Mouse (Mus musculus) liver, embryonic 14.5 days (tissue): ENCODE measurements around the gene Arl3. TPM values are rescaled to one million over a fixed set of nuclear protein-coding genes. Genes with fewer than 3 reads are reported as not detected.

Source experiments
- ATAC-seq: fragments of 200-750 bp; cut with Nextera tagmentation; 2 replicates; pipeline ENCODE4 v1.8.0; 2017; ENCODE audit warnings: moderate number of reproducible peaks, mild to moderate bottlenecking, moderate library complexity; ENCODE audit not compliant: insufficient read depth
- DNase-seq, 3 experiments: peaks; one replicate each; pipeline ENCODE4 v3.0.0-alpha.2; 2012 to 2013; ENCODE audit warnings: low read depth in 3 of 3, low spot score in 3 of 3
- H3K27ac ChIP-seq: fragments of 300-500 bp; sonication (generic); 2 replicates; pipeline ENCODE4 v1.5.1; 2014; ENCODE audit warnings: moderate library complexity, mild to moderate bottlenecking, control low read depth, inconsistent platforms
- H3K27me3 ChIP-seq: fragments of 300-500 bp; sonication (generic); 2 replicates; pipeline ENCODE4 v1.6.1; 2014; ENCODE audit warnings: mild to moderate bottlenecking, low read length, moderate library complexity; ENCODE audit not compliant: control insufficient read depth, insufficient read depth
- H3K36me3 ChIP-seq: fragments of 300-500 bp; sonication (generic); replicated peaks from 2 replicates; pipeline ENCODE4 v1.6.1; 2014; ENCODE audit warnings: low read depth; ENCODE audit not compliant: control insufficient read depth, insufficient read depth
- H3K4me1 ChIP-seq, 2 experiments: fragments of 200-500 bp in 1 of 2; fragments of 300-500 bp in 1 of 2; sonication (generic) in 1 of 2; replicated peaks; 2 replicates each; pipeline ENCODE4 v1.6.1; 2012 to 2014; ENCODE audit warnings: antibody characterized with exemption in 1 of 2, inconsistent platforms in 1 of 2, low read length in 1 of 2; ENCODE audit not compliant: control insufficient read depth in 2 of 2, insufficient read depth in 2 of 2
- H3K4me2 ChIP-seq: fragments of 300-500 bp; sonication (generic); 2 replicates; pipeline ENCODE4 v1.6.1; 2014; ENCODE audit warnings: low read depth, mild to moderate bottlenecking, control low read depth, moderate library complexity
- H3K4me3 ChIP-seq, 2 experiments: fragments of 200-500 bp in 1 of 2; fragments of 300-500 bp in 1 of 2; sonication (generic) in 1 of 2; 2 replicates each; pipeline ENCODE4 v1.5.1; 2012 to 2014; ENCODE audit warnings: low read depth in 2 of 2, low read length in 2 of 2, mild to moderate bottlenecking in 2 of 2, control low read depth in 1 of 2, inconsistent platforms in 1 of 2, moderate library complexity in 1 of 2; ENCODE audit not compliant: insufficient read depth in 1 of 2
- H3K9ac ChIP-seq: fragments of 300-500 bp; sonication (generic); replicated peaks from 2 replicates; pipeline ENCODE4 v1.6.1; 2014; ENCODE audit warnings: mild to moderate bottlenecking, control low read depth, moderate library complexity
- H3K9me3 ChIP-seq: fragments of 300-500 bp; sonication (generic); 2 replicates; pipeline ENCODE4 v1.6.1; 2016; ENCODE audit warnings: low read length, mixed read lengths; ENCODE audit not compliant: control insufficient read depth
- CTCF ChIP-seq: IDR thresholded peaks from 2 replicates; pipeline ENCODE4 v1.5.1; 2016; ENCODE audit warnings: antibody characterized with exemption, low read depth, control low read depth
- EP300 ChIP-seq: IDR thresholded peaks from 2 replicates; pipeline ENCODE4 v1.6.1; 2016; ENCODE audit warnings: antibody characterized with exemption, low read depth
- WGBS: fragments of 180-500 bp; shearing (Covaris S2); extraction: QIAGEN DNeasy Blood & Tissue Kit; methylation state at CpG from one replicate; pipeline ENCODE4 v1.1.7; 2014; ENCODE audit not compliant: insufficient replicate concordance; 5-methylcytosine and 5-hydroxymethylcytosine counted together
- polyA plus RNA-seq, 2 experiments: library from polyadenylated mRNA; depleted of rRNA in 1 of 2; stranded (reverse) in 1 of 2; unstranded in 1 of 2; fragments of >200 nt; fragmentation: Nextera tagmentation in 1 of 2; extraction: Ambion mirVana in 1 of 2; gene quantifications; 2 replicates each; pipeline versions ENCODE4 v1.2.1 to v1.2.3; 2012 to 2014

Gene Arl3
- polyA plus RNA-seq, 2 experiments, result 17.1 to 27.6 TPM

DNA sequence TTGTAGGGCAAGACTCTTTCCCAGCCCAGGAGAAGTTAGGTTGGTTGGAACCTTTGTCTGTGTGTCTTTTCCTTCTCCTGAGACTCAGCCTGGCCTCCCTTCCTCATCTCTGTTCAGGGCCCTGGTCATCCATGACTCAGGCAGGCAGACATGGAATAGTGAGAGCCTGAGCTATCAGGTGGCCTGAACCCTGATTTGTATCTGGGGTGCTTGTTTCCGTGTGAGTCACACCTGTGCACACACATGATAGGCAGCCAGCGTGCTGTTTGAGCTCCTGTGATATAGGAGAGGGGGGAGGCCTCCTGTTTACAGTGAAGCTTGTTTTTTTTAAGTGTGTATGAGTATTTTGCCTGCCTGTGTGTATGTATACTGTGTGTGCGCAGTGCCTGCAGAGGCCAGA is 63.8 kb downstream of the Arl3 start:
- 61% methylated on average over 3 of the region's 3 CpGs for WGBS
- Histone ChIP-seq H3K27me3 (no peaks in the 10 kb centered on the region), H3K9me3 (no peaks in the 10 kb centered on the region), H3K4me3 (no peak overlapping the region), H3K36me3 (peaks cover 37% of the 10 kb centered on the region), H3K9ac (no peak overlapping the region), H3K27ac (no peak overlapping the region), H3K4me2 (no peak overlapping the region), H3K4me1 (peaks cover 27 to 50% of the 10 kb centered on the region in 2 experiments)
- TF ChIP-seq EP300 (no peak), CTCF (no peak)
- ATAC-seq (no peak), DNase-seq (no peak)

DNA sequence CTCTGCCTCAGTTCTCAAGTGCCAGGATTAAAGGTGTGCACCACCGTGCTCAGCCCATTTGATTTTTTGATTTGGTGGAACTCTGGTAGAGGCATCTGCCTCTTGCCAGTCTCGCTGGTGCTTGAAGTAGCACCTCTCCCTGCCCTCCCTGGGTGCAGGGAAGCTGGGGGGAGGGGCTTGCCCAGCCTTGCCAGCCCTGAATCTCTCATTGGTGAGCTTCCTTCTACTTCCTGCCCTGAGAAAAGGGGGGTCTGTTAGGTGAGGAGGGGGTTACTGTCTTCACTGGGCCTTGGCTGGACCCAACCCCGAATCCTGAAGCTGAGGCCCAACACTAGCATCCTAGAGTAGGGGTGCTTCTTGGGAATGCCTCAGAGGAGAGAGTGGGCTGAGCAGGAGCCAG is 64.3 kb downstream of the Arl3 start:
- H3K36me3 ChIP-seq, result peaks cover 33% of the 10 kb centered on the region

GRCm38 (mm10) chr19:46507806-46508205 is 65.2 kb downstream of the Arl3 start:
- Histone ChIP-seq H3K27ac (no peak overlapping the region), H3K9me3 (no peaks in the 10 kb centered on the region), H3K4me1 (peaks cover 27 to 54% of the 10 kb centered on the region in 2 experiments), H3K9ac (no peak overlapping the region), H3K4me2 (no peak overlapping the region), H3K27me3 (no peaks in the 10 kb centered on the region), H3K36me3 (peaks cover 24% of the 10 kb centered on the region), H3K4me3 (no peak overlapping the region)
- TF ChIP-seq CTCF (no peak), EP300 (no peak)
- DNase-seq, result no peak
- 59% methylated on average over 1 of the region's 1 CpGs for WGBS
- ATAC-seq, result no peak

More for the DNA sequence above, 64.3 kb downstream of the Arl3 start:
- Histone ChIP-seq H3K27ac (no peak overlapping the region), H3K9me3 (no peaks in the 10 kb centered on the region), H3K4me1 (peaks cover 27 to 54% of the 10 kb centered on the region in 2 experiments), H3K4me3 (no peak overlapping the region), H3K27me3 (no peaks in the 10 kb centered on the region), H3K4me2 (no peak overlapping the region), H3K9ac (no peak overlapping the region)
- ATAC-seq (no peak), DNase-seq (no peak)
- WGBS, result 79% methylated on average over 3 of the region's 3 CpGs
- no peak for TF ChIP-seq EP300
- TF ChIP-seq CTCF, result no peak

DNA sequence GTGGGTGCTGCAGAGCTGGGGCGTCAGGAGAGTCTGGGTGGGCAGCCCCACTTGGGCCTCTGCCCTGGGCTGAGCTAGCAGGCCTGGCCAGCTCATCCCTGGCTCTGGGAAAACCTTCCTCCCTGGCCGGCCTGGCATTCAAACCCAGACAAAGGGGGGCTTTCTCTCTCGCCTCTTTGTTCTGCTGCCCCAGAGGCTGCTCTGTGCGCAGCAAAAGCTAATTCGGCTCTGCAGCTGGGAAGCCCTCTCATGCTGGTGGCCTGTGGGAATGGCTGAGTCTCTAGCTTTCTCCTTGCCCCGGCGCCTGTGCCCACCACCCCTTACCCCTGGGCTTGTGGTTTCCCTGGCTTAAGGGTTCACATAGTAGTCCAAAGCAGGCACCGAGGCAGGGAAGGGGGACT is 65.8 kb downstream of the Arl3 start:
- H3K27me3 ChIP-seq, result no peaks in the 10 kb centered on the region
- peaks cover 27 to 54% of the 10 kb centered on the region in 2 experiments for H3K4me1 ChIP-seq
- H3K9me3 ChIP-seq, result no peaks in the 10 kb centered on the region
- peaks cover 19% of the 10 kb centered on the region for H3K36me3 ChIP-seq
- H3K27ac ChIP-seq, result no peak overlapping the region
- no peak overlapping the region for H3K9ac ChIP-seq
- TF ChIP-seq CTCF (no peak), EP300 (no peak)
- WGBS, result 80% methylated on average over 8 of the region's 8 CpGs
- no peak overlapping the region for H3K4me3 ChIP-seq
- no peak overlapping the region for H3K4me2 ChIP-seq
- ATAC-seq (no peak), DNase-seq (no peak)

- no peak overlapping the region for H3K9ac ChIP-seq
- H3K36me3 ChIP-seq, result peaks cover 13% of the 10 kb centered on the region
- ATAC-seq (no peak), DNase-seq (no peak)
- peak overlapping the region; percentile 82 for H3K4me2 ChIP-seq
- TF ChIP-seq CTCF, result no peak
- H3K27me3 ChIP-seq, result no peaks in the 10 kb centered on the region
- no peaks in the 10 kb centered on the region for H3K9me3 ChIP-seq
- no peak overlapping the region for H3K4me3 ChIP-seq
- no peak overlapping the region; the same call in 1 of the 2 replicates for H3K27ac ChIP-seq
- 59% methylated on average over 3 of the region's 3 CpGs for WGBS
- peaks cover 27 to 54% of the 10 kb centered on the region in 2 experiments for H3K4me1 ChIP-seq
These were observed 66.7 kb downstream of the Arl3 start for GRCm38 (mm10) chr19:46506372-46506717.
